Mouse (Mus musculus): ENCODE measurements around the gene Ubac2. TPM values are rescaled to one million over a fixed set of nuclear protein-coding genes. Genes with fewer than 3 reads are reported as not detected.

Ubac2 gene
- total RNA-seq, 2 experiments from 2014 or later, result 34.0 to 36.9 TPM

- Histone ChIP-seq H3K4me3 (no peak overlapping the region), H3K27ac (no peak overlapping the region)
- TF ChIP-seq CTCF (IDR thresholded peaks at IDR 0.05), result no peak
- intact Hi-C loops (cut with DNase I), result no loop called here
- no peak for DNase-seq (ENCODE audit: extremely low spot score in 1 of 2, low spot score in 2 of 2)
These were observed 129.8 kb downstream of the Ubac2 start for GRCm38 (mm10) chr14:122008261-122008660.

GRCm38 (mm10) chr14:122009502-122009901, 131.1 kb downstream of the Ubac2 start:
- no peak for TF ChIP-seq CTCF (IDR thresholded peaks at IDR 0.05)
- DNase-seq (ENCODE audit: extremely low spot score in 1 of 2, low spot score in 2 of 2), result no peak
- Histone ChIP-seq H3K4me3 (no peak overlapping the region), H3K27ac (no peak overlapping the region; the same call in 1 of the 2 replicates)
- intact Hi-C loops (cut with DNase I), result no loop called here

- intact Hi-C loops (cut with DNase I), result no loop called here
- no peak for TF ChIP-seq CTCF (IDR thresholded peaks at IDR 0.05)
- H3K4me3 ChIP-seq, result no peak overlapping the region
- no peak overlapping the region; the same call in 1 of the 2 replicates for H3K27ac ChIP-seq
- no peak for DNase-seq (ENCODE audit: extremely low spot score in 1 of 2, low spot score in 2 of 2)
These were observed 131.9 kb downstream of the Ubac2 start for GRCm38 (mm10) chr14:122010301-122010700.

- H3K27ac ChIP-seq, result no peak overlapping the region
- intact Hi-C loops (cut with DNase I), result no loop called here
- no peak for DNase-seq (ENCODE audit: extremely low spot score in 1 of 2, low spot score in 2 of 2)
- no peak for TF ChIP-seq CTCF (IDR thresholded peaks at IDR 0.05)
- H3K4me3 ChIP-seq, result no peak overlapping the region
These were observed 133.3 kb downstream of the Ubac2 start for GRCm38 (mm10) chr14:122011768-122012167.

- intact Hi-C loops (cut with DNase I), result no loop called here
- H3K4me3 ChIP-seq, result no peak overlapping the region
- no peak for TF ChIP-seq CTCF (IDR thresholded peaks at IDR 0.05)
- DNase-seq (ENCODE audit: extremely low spot score in 1 of 2, low spot score in 2 of 2), result no peak
- H3K27ac ChIP-seq, result no peak overlapping the region
These were observed 133.8 kb downstream of the Ubac2 start for GRCm38 (mm10) chr14:122012193-122012592.

- H3K27ac ChIP-seq, result no peak overlapping the region
- TF ChIP-seq CTCF (IDR thresholded peaks at IDR 0.05), result no peak
- intact Hi-C loops (cut with DNase I), result no loop called here
These were observed 134.4 kb downstream of the Ubac2 start for GRCm38 (mm10) chr14:122012814-122013213.

GRCm38 (mm10) chr14:122013417-122013951, 135.1 kb downstream of the Ubac2 start:
- no peak for DNase-seq (ENCODE audit: extremely low spot score in 1 of 2, low spot score in 2 of 2)

More at GRCm38 (mm10) chr14:122012814-122013213, 134.4 kb downstream of the Ubac2 start:
- H3K4me3 ChIP-seq, result no peak overlapping the region
- DNase-seq (ENCODE audit: extremely low spot score in 1 of 2, low spot score in 2 of 2), result no peak

GRCm38 (mm10) chr14:122017958-122018357, 139.5 kb downstream of the Ubac2 start:
- H3K4me3 ChIP-seq, result no peak overlapping the region
- no peak overlapping the region for H3K27ac ChIP-seq
- intact Hi-C loops (cut with DNase I), result no loop called here
- no peak for TF ChIP-seq CTCF (IDR thresholded peaks at IDR 0.05)
- no peak for DNase-seq (ENCODE audit: extremely low spot score in 1 of 2, low spot score in 2 of 2)

More at GRCm38 (mm10) chr14:122013417-122013951, 135.1 kb downstream of the Ubac2 start:
- intact Hi-C loops (cut with DNase I), result no loop called here
- TF ChIP-seq CTCF (IDR thresholded peaks at IDR 0.05), result no peak
- H3K27ac ChIP-seq, result no peak overlapping the region
- H3K4me3 ChIP-seq, result no peak overlapping the region

- H3K27ac ChIP-seq, result no peak overlapping the region
- intact Hi-C loops (cut with DNase I), result no loop called here
- no peak overlapping the region for H3K4me3 ChIP-seq
- no peak for DNase-seq (ENCODE audit: extremely low spot score in 1 of 2, low spot score in 2 of 2)
- no peak for TF ChIP-seq CTCF (IDR thresholded peaks at IDR 0.05)
These were observed 141.0 kb downstream of the Ubac2 start for GRCm38 (mm10) chr14:122019389-122019788.

- no peak overlapping the region for H3K27ac ChIP-seq
- DNase-seq (ENCODE audit: extremely low spot score in 1 of 2, low spot score in 2 of 2), result no peak
- intact Hi-C loops (cut with DNase I), result no loop called here
- H3K4me3 ChIP-seq, result no peak overlapping the region
- TF ChIP-seq CTCF (IDR thresholded peaks at IDR 0.05), result no peak
These were observed 142.1 kb downstream of the Ubac2 start for GRCm38 (mm10) chr14:122020567-122020966.

GRCm38 (mm10) chr14:122023054-122023453, 144.6 kb downstream of the Ubac2 start:
- DNase-seq (ENCODE audit: extremely low spot score in 1 of 2, low spot score in 2 of 2), result no peak
- no peak overlapping the region for H3K27ac ChIP-seq
- TF ChIP-seq CTCF (IDR thresholded peaks at IDR 0.05), result no peak
- no peak overlapping the region for H3K4me3 ChIP-seq
- intact Hi-C loops (cut with DNase I), result no loop called here

- no peak overlapping the region for H3K27ac ChIP-seq
- intact Hi-C loops (cut with DNase I), result no loop called here
- no peak overlapping the region for H3K4me3 ChIP-seq
- TF ChIP-seq CTCF (IDR thresholded peaks at IDR 0.05), result no peak
- DNase-seq (ENCODE audit: extremely low spot score in 1 of 2, low spot score in 2 of 2), result no peak
These were observed 145.5 kb downstream of the Ubac2 start for GRCm38 (mm10) chr14:122023928-122024327.
